Mouse (Mus musculus): ENCODE results near the gene Sympk. TPM values are rescaled to one million over a fixed set of nuclear protein-coding genes. Genes with fewer than 3 reads are reported as not detected.
A peak's percentile ranks its signal among the peaks of the same experiment; 100 is the strongest.

The Sympk gene
- polyA plus RNA-seq, 2 experiments: 10.7 to 27.3 TPM

DNA sequence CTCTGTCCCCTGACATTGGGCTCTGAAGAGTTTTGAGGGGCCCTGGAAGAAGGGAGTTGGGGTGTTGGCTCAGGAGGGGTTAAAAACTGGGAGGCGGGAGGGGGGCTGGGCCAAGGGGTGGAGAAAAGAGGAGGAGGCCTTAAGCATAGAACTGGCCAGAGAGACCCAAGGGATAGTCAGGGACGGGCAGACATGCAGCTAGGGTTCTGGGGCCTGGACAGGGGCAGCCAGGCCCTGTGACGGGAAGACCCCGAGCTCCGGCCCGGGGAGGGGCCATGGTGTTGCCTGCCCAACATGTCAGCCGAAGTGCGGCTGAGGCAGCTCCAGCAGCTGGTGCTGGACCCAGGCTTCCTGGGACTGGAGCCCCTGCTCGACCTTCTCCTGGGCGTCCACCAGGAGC, 59.5 kb downstream of the Sympk start, which contains the start of gene Dmpk:
TSS of gene Dmpk (plus strand) at position 149 of the 400 bp plus-strand sequence.
- TF ChIP-seq EP300 (IDR thresholded peaks at IDR 0.05; ENCODE audit: low read depth) (no peak), CTCF (IDR thresholded peaks at IDR 0.05; ENCODE audit: low read depth) (no peak)
- H3K36me3 ChIP-seq (replicated peaks; ENCODE audit: control insufficient read depth, insufficient read depth, low read depth): peaks cover 11% of the 10 kb centered on the region; the same call in 1 of the 2 replicates
- H3K4me3 ChIP-seq (ENCODE audit: insufficient read depth in 1 of 2, low read depth in 2 of 2, low read length in 2 of 2): peak within 1 kb of the TSS in 1 of 2 experiments; percentile 7; a peak in 2 of 4 replicates
- peaks cover 11 to 12% of the 10 kb centered on the region in 2 experiments for H3K4me1 ChIP-seq (replicated peaks; ENCODE audit: control insufficient read depth in 2 of 2, insufficient read depth in 2 of 2, low read length in 1 of 2)
- H3K9me3 ChIP-seq (ENCODE audit: control insufficient read depth, low read length): no peaks in the 10 kb centered on the region
- H3K9ac ChIP-seq (replicated peaks): no peak within 1 kb of the TSS
- ATAC-seq (ENCODE audit: insufficient read depth) (no peak), DNase-seq (ENCODE audit: low read depth in 3 of 3, low spot score in 3 of 3) (no peak)
- H3K27ac ChIP-seq: no peak within 1 kb of the TSS
- H3K4me2 ChIP-seq (ENCODE audit: low read depth): no peak within 1 kb of the TSS
- WGBS (ENCODE audit: insufficient replicate concordance): 57% methylated on average over 10 of the region's 10 CpGs
- H3K27me3 ChIP-seq (ENCODE audit: control insufficient read depth, insufficient read depth, low read length): peaks cover 9% of the 10 kb centered on the region

DNA sequence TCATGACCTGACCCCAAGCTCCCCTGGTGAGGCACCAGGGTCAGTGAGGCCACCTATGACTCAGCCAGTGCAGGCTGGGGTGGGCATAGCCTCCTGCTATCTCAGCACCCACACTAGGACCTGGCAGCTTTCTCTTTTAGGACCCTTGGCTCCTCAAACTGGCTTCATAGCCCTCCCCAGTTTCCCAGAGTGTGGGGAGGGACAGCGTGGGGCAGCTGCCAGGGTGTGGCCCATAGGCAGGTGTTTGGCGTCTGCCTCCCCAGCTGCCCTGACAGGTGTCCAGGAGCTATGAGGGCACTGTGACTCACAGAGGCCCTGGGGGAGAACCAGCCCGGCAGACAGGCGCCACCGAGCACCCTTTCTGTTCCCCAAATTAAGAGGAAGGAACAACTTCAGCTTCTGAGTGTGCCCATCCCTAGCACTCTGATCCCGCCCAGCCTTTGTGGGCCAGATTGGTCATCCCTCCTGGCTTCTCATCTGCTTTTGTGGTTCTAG, 60.1 kb downstream of the Sympk start:
- H3K4me1 ChIP-seq (replicated peaks; ENCODE audit: control insufficient read depth in 2 of 2, insufficient read depth in 2 of 2, low read length in 1 of 2): peaks cover 11 to 12% of the 10 kb centered on the region in 2 experiments
- H3K4me3 ChIP-seq (ENCODE audit: insufficient read depth in 1 of 2, low read depth in 2 of 2, low read length in 2 of 2): 0 out of 4 replicates have a peak overlapping the region, but pooled peaks of 1 of the 2 experiments have one; percentile 7
- no peak overlapping the region for H3K27ac ChIP-seq
- H3K9ac ChIP-seq (replicated peaks): no peak overlapping the region
- H3K4me2 ChIP-seq (ENCODE audit: low read depth): no peak overlapping the region
- H3K9me3 ChIP-seq (ENCODE audit: control insufficient read depth, low read length): no peaks in the 10 kb centered on the region
- DNase-seq (ENCODE audit: low read depth in 3 of 3, low spot score in 3 of 3): no peak
- H3K36me3 ChIP-seq (replicated peaks; ENCODE audit: control insufficient read depth, insufficient read depth, low read depth): peaks cover 11% of the 10 kb centered on the region; the same call in 1 of the 2 replicates
- 29% methylated on average over 6 of the region's 6 CpGs for WGBS (ENCODE audit: insufficient replicate concordance)
- no peak for ATAC-seq (ENCODE audit: insufficient read depth)
- H3K27me3 ChIP-seq (ENCODE audit: control insufficient read depth, insufficient read depth, low read length): peaks cover 9% of the 10 kb centered on the region
- no peak for TF ChIP-seq EP300 (IDR thresholded peaks at IDR 0.05; ENCODE audit: low read depth)
- no peak for TF ChIP-seq CTCF (IDR thresholded peaks at IDR 0.05; ENCODE audit: low read depth)

DNA sequence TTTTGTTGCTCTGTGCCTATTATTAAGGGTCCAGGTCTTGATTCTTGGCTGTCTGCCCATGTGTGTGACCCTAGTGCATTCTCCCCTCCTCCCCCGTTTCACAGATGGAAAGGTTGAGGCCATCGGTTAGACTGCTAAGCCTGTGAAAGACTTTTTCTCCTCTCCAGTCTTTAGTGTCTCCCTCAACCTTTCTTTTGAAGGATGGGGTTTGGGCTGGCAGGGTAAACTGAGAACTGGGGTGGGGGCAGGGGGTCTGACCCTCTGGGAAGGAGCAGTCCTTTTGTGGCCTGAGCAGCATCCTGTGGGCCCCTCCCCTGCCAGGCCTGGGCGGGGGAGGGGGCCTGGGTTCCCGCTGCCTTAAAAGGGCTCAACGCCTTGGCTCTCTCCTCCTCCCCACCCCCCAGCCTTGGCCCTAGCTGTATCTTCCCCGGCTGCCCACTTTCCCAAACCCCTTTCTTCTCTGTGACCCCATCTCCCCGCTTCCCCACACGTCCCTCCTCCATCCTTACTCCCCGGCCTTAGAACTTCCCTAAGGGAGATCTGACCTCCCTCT, 60.8 kb downstream of the Sympk start:
- peaks cover 11 to 12% of the 10 kb centered on the region in 2 experiments for H3K4me1 ChIP-seq (replicated peaks; ENCODE audit: control insufficient read depth in 2 of 2, insufficient read depth in 2 of 2, low read length in 1 of 2)
- no peak for ATAC-seq (ENCODE audit: insufficient read depth)
- H3K36me3 ChIP-seq (replicated peaks; ENCODE audit: control insufficient read depth, insufficient read depth, low read depth): peaks cover 11% of the 10 kb centered on the region; the same call in 1 of the 2 replicates
- TF ChIP-seq CTCF (IDR thresholded peaks at IDR 0.05; ENCODE audit: low read depth) (no peak), EP300 (IDR thresholded peaks at IDR 0.05; ENCODE audit: low read depth) (no peak)
- H3K27ac ChIP-seq: no peak overlapping the region
- no peaks in the 10 kb centered on the region for H3K9me3 ChIP-seq (ENCODE audit: control insufficient read depth, low read length)
- 15% methylated on average over 9 of the region's 9 CpGs for WGBS (ENCODE audit: insufficient replicate concordance)
- no peak overlapping the region for H3K4me3 ChIP-seq (ENCODE audit: insufficient read depth in 1 of 2, low read depth in 2 of 2, low read length in 2 of 2)
- no peak overlapping the region for H3K4me2 ChIP-seq (ENCODE audit: low read depth)
- no peak for DNase-seq (ENCODE audit: low read depth in 3 of 3, low spot score in 3 of 3)
- peaks cover 9% of the 10 kb centered on the region for H3K27me3 ChIP-seq (ENCODE audit: control insufficient read depth, insufficient read depth, low read length)
- no peak overlapping the region for H3K9ac ChIP-seq (replicated peaks)

DNA sequence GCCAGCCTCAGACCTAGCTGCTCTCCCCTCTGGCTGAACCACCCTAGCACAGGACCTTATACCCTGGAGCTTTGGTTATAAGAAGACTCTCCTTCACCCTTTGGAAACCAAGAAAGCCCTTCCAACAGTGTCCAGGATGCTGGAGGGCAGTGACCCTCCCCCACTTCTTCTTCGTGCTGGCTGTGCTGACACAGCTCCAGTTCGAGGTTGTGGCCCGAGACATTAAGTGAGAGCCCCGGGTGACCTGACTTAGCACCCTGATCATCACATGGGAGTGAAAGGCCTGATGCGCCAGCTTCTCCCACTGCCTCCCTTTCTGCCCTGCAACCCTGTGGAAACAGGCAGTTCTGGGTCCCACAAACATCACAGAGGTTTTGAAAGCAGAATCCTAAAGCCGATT, 61.3 kb downstream of the Sympk start:
- H3K27ac ChIP-seq: no peak overlapping the region
- H3K36me3 ChIP-seq (replicated peaks; ENCODE audit: control insufficient read depth, insufficient read depth, low read depth): peaks cover 9% of the 10 kb centered on the region; the same call in 1 of the 2 replicates
- WGBS (ENCODE audit: insufficient replicate concordance): 8% methylated on average over 6 of the region's 6 CpGs
- H3K27me3 ChIP-seq (ENCODE audit: control insufficient read depth, insufficient read depth, low read length): peaks cover 14% of the 10 kb centered on the region
- DNase-seq (ENCODE audit: low read depth in 3 of 3, low spot score in 3 of 3) (no peak), ATAC-seq (ENCODE audit: insufficient read depth) (peak; percentile 4; the same call in 1 of the 2 replicates)
- peak overlapping the region; percentile 59 for H3K4me2 ChIP-seq (ENCODE audit: low read depth)
- no peak for TF ChIP-seq EP300 (IDR thresholded peaks at IDR 0.05; ENCODE audit: low read depth)
- no peak for TF ChIP-seq CTCF (IDR thresholded peaks at IDR 0.05; ENCODE audit: low read depth)
- no peak overlapping the region for H3K9ac ChIP-seq (replicated peaks)
- peaks cover 11 to 12% of the 10 kb centered on the region in 2 experiments for H3K4me1 ChIP-seq (replicated peaks; ENCODE audit: control insufficient read depth in 2 of 2, insufficient read depth in 2 of 2, low read length in 1 of 2)
- peak overlapping the region in 1 of 2 experiments; percentile 2; a peak in 1 of 4 replicates for H3K4me3 ChIP-seq (ENCODE audit: insufficient read depth in 1 of 2, low read depth in 2 of 2, low read length in 2 of 2)
- no peaks in the 10 kb centered on the region for H3K9me3 ChIP-seq (ENCODE audit: control insufficient read depth, low read length)

DNA sequence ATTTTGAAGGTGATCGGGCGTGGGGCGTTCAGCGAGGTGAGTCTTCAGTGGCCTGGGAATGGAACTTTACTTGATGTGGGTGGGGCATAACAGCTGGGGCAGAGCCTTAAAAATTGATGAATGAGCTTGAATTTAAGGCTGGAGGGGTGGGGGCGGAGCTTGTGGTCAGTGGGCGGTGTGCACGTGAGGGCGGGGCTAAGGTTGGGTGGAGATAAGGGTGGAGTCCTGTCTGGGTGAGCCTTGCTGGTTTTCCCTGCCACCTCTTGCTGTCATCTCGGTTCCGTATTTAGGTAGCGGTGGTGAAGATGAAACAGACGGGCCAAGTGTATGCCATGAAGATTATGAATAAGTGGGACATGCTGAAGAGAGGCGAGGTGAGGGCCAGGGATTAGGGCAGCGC, 61.9 kb downstream of the Sympk start:
- no peaks in the 10 kb centered on the region for H3K9me3 ChIP-seq (ENCODE audit: control insufficient read depth, low read length)
- DNase-seq (ENCODE audit: low read depth in 3 of 3, low spot score in 3 of 3): peak; percentile 69 to 79 (median 72)
- peaks cover 3% of the 10 kb centered on the region; the same call in 1 of the 2 replicates for H3K36me3 ChIP-seq (replicated peaks; ENCODE audit: control insufficient read depth, insufficient read depth, low read depth)
- no peak overlapping the region for H3K27ac ChIP-seq
- peak; percentile 74 for ATAC-seq (ENCODE audit: insufficient read depth)
- peak overlapping the region; percentile 45; the same call in 1 of the 2 replicates for H3K9ac ChIP-seq (replicated peaks)
- H3K4me3 ChIP-seq (ENCODE audit: insufficient read depth in 1 of 2, low read depth in 2 of 2, low read length in 2 of 2): peak overlapping the region; percentile 13 to 19; a peak in 3 of 4 replicates
- peaks cover 19% of the 10 kb centered on the region for H3K27me3 ChIP-seq (ENCODE audit: control insufficient read depth, insufficient read depth, low read length)
- peaks cover 11 to 12% of the 10 kb centered on the region in 2 experiments for H3K4me1 ChIP-seq (replicated peaks; ENCODE audit: control insufficient read depth in 2 of 2, insufficient read depth in 2 of 2, low read length in 1 of 2)
- peak overlapping the region; percentile 59 for H3K4me2 ChIP-seq (ENCODE audit: low read depth)
- no peak for TF ChIP-seq CTCF (IDR thresholded peaks at IDR 0.05; ENCODE audit: low read depth)
- TF ChIP-seq EP300 (IDR thresholded peaks at IDR 0.05; ENCODE audit: low read depth): no peak
- WGBS (ENCODE audit: insufficient replicate concordance): 3% methylated on average over 14 of the region's 14 CpGs
